Mouse (Mus musculus) natural killer cell, adult 2 months (primary cell): ENCODE measurements around the gene BC080695.
"Not testable (repeated sequence)": the region's sequence is repeated elsewhere in the genome, so short reads cannot be mapped to it uniquely, and the experiment has no call there.

Experiments
- DNase-seq, 2 experiments: peaks; one replicate each; pipeline ENCODE4 v3.0.0; 2022; ENCODE audit warnings: low spot score in 2 of 2

Gene BC080695

GRCm38 (mm10) chr4:143551400-143551799 lies at the start of gene BC080695, which contains the start of gene Gm13057:
Gene BC080695 (plus strand): TSS chr4:143551700.
Gene Gm13057 (plus strand): TSS chr4:143551709.
- not testable (repeated sequence) for DNase-seq

- DNase-seq = no peak
Observed at GRCm38 (mm10) chr4:143511043-143511442, 40.5 kb upstream of the BC080695 start, which contains the start of gene Gm13043. Gene Gm13043 (plus strand): TSS chr4:143511343.

GRCm38 (mm10) chr4:143535654-143536053 lies 15.8 kb upstream of the BC080695 start, which contains the start of gene Gm13040:
Gene Gm13040 (plus strand): TSS chr4:143535954.
- not testable (repeated sequence) for DNase-seq

- not testable (repeated sequence) for DNase-seq
Observed at GRCm38 (mm10) chr4:143611927-143612326, 60.4 kb downstream of the BC080695 start.

GRCm38 (mm10) chr4:143614703-143615102 lies 63.2 kb downstream of the BC080695 start, which contains the start of gene Gm13083:
Gene Gm13083 (plus strand): TSS chr4:143615003.
- DNase-seq = not testable (repeated sequence)

- not testable (repeated sequence) for DNase-seq
Observed at GRCm38 (mm10) chr4:143618101-143618500, 66.6 kb downstream of the BC080695 start.
